ENCODE assay signal across 19 mouse cellular contexts in the genomic region with DNA sequence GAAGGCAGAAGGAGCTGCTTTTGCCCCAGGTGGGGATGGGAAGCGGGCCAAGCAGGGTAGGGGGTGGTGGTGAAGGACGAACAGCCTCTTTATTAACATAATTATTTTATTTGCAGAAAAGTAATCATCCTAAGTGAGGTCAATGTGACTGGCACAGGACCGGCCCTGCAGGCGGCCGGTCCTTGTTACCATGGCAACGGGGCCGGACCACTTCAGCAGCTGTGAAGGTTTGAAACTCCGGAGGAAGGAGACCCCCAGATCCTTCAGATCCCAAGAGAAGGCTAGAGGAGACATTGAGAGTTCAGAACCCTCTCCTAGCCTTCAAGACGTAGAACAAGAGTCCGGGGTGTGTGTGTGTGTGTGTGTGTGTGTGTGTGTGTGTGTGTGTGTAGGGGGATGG. TPM values are rescaled to one million over a fixed set of nuclear protein-coding genes. Genes with fewer than 3 reads are reported as not detected.
DNase-seq lines count a peak whose midpoint lies in the region; ATAC-seq lines count a peak whose summit lies in the region.
"Had no signal": no experiment of that assay in that cellular context is flagged by ENCODE, and none has a peak within 500 bp of the region (broad histone marks: within the 10 kb centered on the region; RNA-seq: fewer than 3 reads in every experiment).

No protein-coding gene starts in this region.

- ATAC-seq in forebrain, embryonic 14.5 days: no peak
- ATAC-seq in forebrain, embryonic 11.5 days (replicated peaks; ENCODE audit: low FRiP score): no peak
- ATAC-seq in neural tube, embryonic 15.5 days (ENCODE audit: low FRiP score): no peak
- no peak for ATAC-seq in hindbrain, embryonic 13.5 days (ENCODE audit: low FRiP score)
- ATAC-seq in erythroblast, adult 5-6 weeks (replicated peaks; ENCODE audit: low FRiP score, poor library complexity, severe bottlenecking): no peak
- ATAC-seq: intestine, postnatal 0 days had no signal

- no peaks in the 10 kb centered on the region for H3K4me1 ChIP-seq in forebrain, embryonic 14.5 days (ENCODE audit: control insufficient read depth, insufficient read depth, low read length)
- H3K4me1 ChIP-seq in forebrain, embryonic 11.5 days (replicated peaks; ENCODE audit: control insufficient read depth, insufficient read depth, low read length): no peaks in the 10 kb centered on the region; the same call in 1 of the 2 replicates
- peaks cover 11% of the 10 kb centered on the region; the same call in 1 of the 2 replicates for H3K4me1 ChIP-seq in neural tube, embryonic 15.5 days
- peaks cover 20% of the 10 kb centered on the region for H3K4me1 ChIP-seq in hindbrain, embryonic 13.5 days (replicated peaks)
- H3K4me1 ChIP-seq: limb, embryonic 13.5 days; liver, embryonic 13.5 days had no signal

- no peaks in the 10 kb centered on the region for H3K9me3 ChIP-seq in forebrain, embryonic 14.5 days (replicated peaks; ENCODE audit: control insufficient read depth, low read length)
- no peaks in the 10 kb centered on the region for H3K9me3 ChIP-seq in forebrain, embryonic 11.5 days (ENCODE audit: control insufficient read depth, low read length)
- no peaks in the 10 kb centered on the region for H3K9me3 ChIP-seq in neural tube, embryonic 15.5 days (replicated peaks)
- H3K9me3 ChIP-seq in hindbrain, embryonic 13.5 days: no peaks in the 10 kb centered on the region
- H3K9me3 ChIP-seq: forebrain, embryonic 15.5 days; limb, embryonic 13.5 days; liver, embryonic 13.5 days had no signal

- peak; percentile 27 for DNase-seq in forebrain, embryonic 14.5 days (ENCODE audit: low spot score)
- no peak for DNase-seq in forebrain, embryonic 11.5 days (ENCODE audit: low spot score)
- peak; percentile 36 for DNase-seq in neural tube, embryonic 10.5 days (ENCODE audit: extremely low spot score, low spot score)
- peak; percentile 45 for DNase-seq in testis, postnatal 10 days (ENCODE audit: low spot score)
- no peak for DNase-seq in adrenal gland, adult (ENCODE audit: inconsistent age in 2 of 2, low spot score in 1 of 2)
- DNase-seq: adrenal gland, adult 2 months; cerebellum, adult 9-11 months; gastrocnemius, postnatal 36 days; liver, embryonic 13.5 days; lung, embryonic 14.5 days; lung, postnatal 36 days; right cerebral cortex, postnatal 14 days; spleen, adult 18-20 months had no signal

- no peaks in the 10 kb centered on the region for H3K36me3 ChIP-seq in forebrain, embryonic 14.5 days (ENCODE audit: control insufficient read depth, insufficient read depth, low read length)
- no peaks in the 10 kb centered on the region for H3K36me3 ChIP-seq in forebrain, embryonic 11.5 days (ENCODE audit: control insufficient read depth, insufficient read depth, low read length)
- no peaks in the 10 kb centered on the region for H3K36me3 ChIP-seq in neural tube, embryonic 15.5 days
- no peaks in the 10 kb centered on the region for H3K36me3 ChIP-seq in hindbrain, embryonic 13.5 days
- H3K36me3 ChIP-seq: forebrain, embryonic 15.5 days; limb, embryonic 13.5 days; liver, embryonic 13.5 days had no signal

- WGBS in forebrain, embryonic 14.5 days: 17% methylated on average over 10 of the region's 10 CpGs
- WGBS in forebrain, embryonic 11.5 days: 33% methylated on average over 10 of the region's 10 CpGs
- 31% methylated on average over 10 of the region's 10 CpGs for WGBS in neural tube, embryonic 15.5 days
- 24% methylated on average over 10 of the region's 10 CpGs for WGBS in hindbrain, embryonic 13.5 days

- no peak overlapping the region for H3K4me3 ChIP-seq in forebrain, embryonic 14.5 days (ENCODE audit: low read depth, low read length)
- H3K4me3 ChIP-seq in forebrain, embryonic 11.5 days (ENCODE audit: low read depth, low read length): no peak overlapping the region
- no peak overlapping the region for H3K4me3 ChIP-seq in neural tube, embryonic 15.5 days (replicated peaks)
- no peak overlapping the region for H3K4me3 ChIP-seq in hindbrain, embryonic 13.5 days
- H3K4me3 ChIP-seq: forebrain, embryonic 15.5 days; limb, embryonic 13.5 days; liver, embryonic 13.5 days had no signal

- H3K4me2 ChIP-seq in forebrain, embryonic 14.5 days (ENCODE audit: low read length): no peak overlapping the region
- H3K4me2 ChIP-seq in forebrain, embryonic 11.5 days (ENCODE audit: low read depth, low read length, severe bottlenecking): no peak overlapping the region
- H3K4me2 ChIP-seq in neural tube, embryonic 15.5 days: no peak overlapping the region
- H3K4me2 ChIP-seq in hindbrain, embryonic 13.5 days: no peak overlapping the region
- H3K4me2 ChIP-seq: forebrain, embryonic 15.5 days; limb, embryonic 13.5 days; liver, embryonic 13.5 days; lung, embryonic 14.5 days had no signal

- peaks cover 4% of the 10 kb centered on the region; the same call in 1 of the 2 replicates for H3K27me3 ChIP-seq in forebrain, embryonic 14.5 days (replicated peaks; ENCODE audit: control insufficient read depth, insufficient read depth, low read length)
- no peaks in the 10 kb centered on the region for H3K27me3 ChIP-seq in forebrain, embryonic 11.5 days (ENCODE audit: control insufficient read depth, insufficient read depth, low read length)
- H3K27me3 ChIP-seq in neural tube, embryonic 15.5 days (replicated peaks): 0 out of 2 replicates have a peak, but pooled peaks cover 2% of the 10 kb centered on the region
- H3K27me3 ChIP-seq in hindbrain, embryonic 13.5 days: peaks cover 4% of the 10 kb centered on the region; the same call in 1 of the 2 replicates

- no peak overlapping the region for H3K27ac ChIP-seq in forebrain, embryonic 14.5 days (ENCODE audit: low read depth, low read length)
- H3K27ac ChIP-seq in forebrain, embryonic 11.5 days (ENCODE audit: low read depth, low read length): no peak overlapping the region
- H3K27ac ChIP-seq in neural tube, embryonic 15.5 days (replicated peaks): no peak overlapping the region
- peak overlapping the region; percentile 71; the same call in 1 of the 2 replicates for H3K27ac ChIP-seq in hindbrain, embryonic 13.5 days
- H3K27ac ChIP-seq: forebrain, embryonic 15.5 days; limb, embryonic 13.5 days; liver, embryonic 13.5 days had no signal

- no peak overlapping the region for H3K9ac ChIP-seq in forebrain, embryonic 14.5 days (ENCODE audit: low read length)
- H3K9ac ChIP-seq in forebrain, embryonic 11.5 days (ENCODE audit: low read length): no peak overlapping the region
- no peak overlapping the region for H3K9ac ChIP-seq in neural tube, embryonic 15.5 days (replicated peaks)
- H3K9ac ChIP-seq in hindbrain, embryonic 13.5 days: peak overlapping the region; percentile 8; the same call in 1 of the 2 replicates
- H3K9ac ChIP-seq: forebrain, embryonic 15.5 days; limb, embryonic 13.5 days; liver, embryonic 13.5 days; lung, embryonic 14.5 days had no signal

RNA-seq across cellular contexts. Expression of gene Mrm1, which starts 22.3 kb away (rescaled TPM):
- polyA plus RNA-seq in forebrain, embryonic 14.5 days (2014; fragmentation: Nextera tagmentation; extraction: Ambion mirVana): 10.5 and 12.1 TPM in 2 replicates
- 12.3 and 13.7 TPM in 2 replicates for polyA plus RNA-seq in forebrain, embryonic 11.5 days (2014; fragmentation: Nextera tagmentation; extraction: Ambion mirVana)
- polyA plus RNA-seq in neural tube, embryonic 15.5 days (2015; fragmentation: Nextera tagmentation; extraction: Ambion mirVana): 19.2 and 19.6 TPM in 2 replicates
- polyA plus RNA-seq in hindbrain, embryonic 13.5 days (2015; fragmentation: Nextera tagmentation; extraction: Ambion mirVana): 9.1 and 11.7 TPM in 2 replicates
- 129 and 155 TPM in 2 replicates for total RNA-seq in erythroblast, adult 5-6 weeks (2015; ENCODE audit: low replicate concordance)
- 114 and 139 TPM in 2 replicates for total RNA-seq in erythroblast, adult 5-6 weeks (2017; ENCODE audit: low replicate concordance)

RNA-seq across cellular contexts. Expression of gene Dhrs11, which starts 31.8 kb away (rescaled TPM):
- polyA plus RNA-seq in forebrain, embryonic 14.5 days (2014; fragmentation: Nextera tagmentation; extraction: Ambion mirVana): 4.1 and 5.5 TPM in 2 replicates
- 12.6 TPM in 2 replicates for polyA plus RNA-seq in forebrain, embryonic 11.5 days (2014; fragmentation: Nextera tagmentation; extraction: Ambion mirVana)
- polyA plus RNA-seq in neural tube, embryonic 15.5 days (2015; fragmentation: Nextera tagmentation; extraction: Ambion mirVana): 11.8 and 16.2 TPM in 2 replicates
- 6.3 and 7.2 TPM in 2 replicates for polyA plus RNA-seq in hindbrain, embryonic 13.5 days (2015; fragmentation: Nextera tagmentation; extraction: Ambion mirVana)
- total RNA-seq in erythroblast, adult 5-6 weeks (2015; ENCODE audit: low replicate concordance): 897 and 1,040 TPM in 2 replicates
- 707 and 838 TPM in 2 replicates for total RNA-seq in erythroblast, adult 5-6 weeks (2017; ENCODE audit: low replicate concordance)

Comparison
In these comparisons a context has a peak if more than half of its experiments do, and no peak if none do; other contexts are left out.
1. DNase-seq: peak in forebrain, embryonic 14.5 days (single experiment), neural tube, embryonic 10.5 days (single experiment) and testis, postnatal 10 days (single experiment); none in forebrain, embryonic 11.5 days (single experiment) and adrenal gland, adult (0 of 2).